Mouse (Mus musculus) bone marrow, adult 2 months (tissue): ENCODE results near the gene Trim16.

ENCODE experiments used
- CTCF ChIP-seq: fragments of 200-500 bp; IDR thresholded peaks from 2 replicates; pipeline ENCODE4 v1.5.1; 2011; ENCODE audit warnings: low read length, control low read depth; ENCODE audit not compliant: control insufficient read depth, insufficient read depth
- POLR2A ChIP-seq: fragments of 200-500 bp; IDR thresholded peaks from 2 replicates; pipeline ENCODE4 v1.6.1; 2011; ENCODE audit warnings: low read depth, mild to moderate bottlenecking, control low read depth, low read length, borderline replicate concordance; ENCODE audit not compliant: control insufficient read depth

DNA sequence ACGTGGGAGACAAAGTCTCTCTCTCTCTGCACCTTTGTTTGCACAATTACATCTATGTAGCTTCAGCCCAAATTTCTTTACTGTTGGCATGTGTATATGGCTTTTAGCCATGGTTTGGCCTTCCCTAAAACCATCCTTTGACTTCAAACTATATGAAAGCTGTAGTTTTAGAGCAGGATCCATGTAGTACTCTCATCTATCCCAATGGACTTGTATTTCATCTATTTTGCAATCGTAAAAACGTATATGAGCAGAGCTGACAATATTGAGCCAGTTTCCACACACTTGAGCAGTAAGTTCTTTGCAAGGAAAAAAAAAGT is 30.5 kb upstream of the Trim16 start:
- no peak for TF ChIP-seq POLR2A
- no peak for TF ChIP-seq CTCF
